Mouse (Mus musculus) cerebellum, adult 11 months (tissue): ENCODE data around the gene Sdk2.
A peak's percentile ranks its signal among the peaks of the same experiment; 100 is the strongest.

Experiments used
- DNase-seq: peaks from one replicate; pipeline ENCODE4 v3.0.0; 2022

The Sdk2 gene

GRCm38 (mm10) chr11:113927231-113927630, 139.6 kb downstream of the Sdk2 start:
- no peak for DNase-seq

GRCm38 (mm10) chr11:113923137-113923536, 143.7 kb downstream of the Sdk2 start:
- DNase-seq = no peak

GRCm38 (mm10) chr11:113903131-113903860, 163.6 kb downstream of the Sdk2 start:
- peak; percentile 33 for DNase-seq

DNA sequence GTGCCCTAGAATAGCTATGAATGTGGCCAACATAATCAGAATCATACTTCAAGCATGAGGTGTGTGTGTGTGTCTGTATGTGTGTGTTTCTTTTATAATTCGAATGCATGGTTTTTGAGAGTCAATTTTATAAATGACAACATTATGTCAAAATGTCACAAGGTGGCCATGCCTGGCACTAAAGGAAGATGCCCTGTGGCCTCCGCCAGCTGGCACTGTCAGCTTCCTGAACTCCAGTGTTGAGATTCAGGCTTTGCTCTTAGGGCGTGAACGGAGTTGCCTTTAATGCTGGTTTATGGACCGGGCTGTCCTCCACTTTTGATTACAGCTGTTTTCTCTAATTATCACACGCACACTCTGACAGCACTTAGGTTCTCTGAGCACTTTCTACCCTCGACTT, 164.9 kb downstream of the Sdk2 start:
- no peak for DNase-seq

DNA sequence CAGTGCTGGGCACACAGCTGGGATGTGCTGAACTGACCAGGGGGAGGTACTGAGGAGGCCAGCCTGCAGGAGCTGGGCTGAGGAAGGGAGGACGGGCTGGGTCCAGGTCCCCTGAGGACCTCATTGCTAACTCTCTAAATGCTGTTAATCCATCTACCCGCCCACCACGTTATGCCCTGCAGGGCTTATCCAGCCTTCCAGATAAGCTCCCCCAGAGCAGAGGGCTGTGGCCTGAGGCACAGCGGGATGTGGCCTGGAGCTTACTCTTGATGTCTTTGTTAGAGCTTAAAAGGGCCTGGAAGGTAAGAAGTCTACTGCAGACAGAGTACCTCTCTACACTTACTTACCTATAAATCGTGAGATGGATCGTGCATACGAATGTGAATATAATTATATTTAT, 168.2 kb downstream of the Sdk2 start:
- DNase-seq = no peak

GRCm38 (mm10) chr11:113896006-113896405, 170.8 kb downstream of the Sdk2 start:
- no peak for DNase-seq

DNA sequence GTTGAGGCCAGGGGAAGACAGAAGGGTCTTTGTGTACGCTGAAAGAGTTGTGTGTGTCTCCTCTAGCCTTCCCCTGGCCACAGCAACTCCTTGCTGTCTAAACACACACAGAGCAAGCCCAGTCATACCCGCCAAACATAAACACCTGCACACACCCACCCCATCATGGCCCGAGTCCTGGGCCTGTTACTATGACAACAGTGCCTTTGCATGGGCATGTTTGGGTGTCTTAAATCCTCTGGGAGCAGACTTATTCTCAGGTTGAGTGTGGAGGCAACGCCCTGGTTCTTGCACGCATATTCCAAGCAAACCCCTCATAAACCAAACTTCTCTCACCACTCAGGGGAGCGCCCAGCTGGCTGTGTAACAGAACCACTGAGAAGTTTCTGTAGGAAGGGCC, 173.9 kb downstream of the Sdk2 start:
- no peak for DNase-seq

- no peak for DNase-seq
Measured at GRCm38 (mm10) chr11:113892067-113892466, 174.8 kb downstream of the Sdk2 start.

DNA sequence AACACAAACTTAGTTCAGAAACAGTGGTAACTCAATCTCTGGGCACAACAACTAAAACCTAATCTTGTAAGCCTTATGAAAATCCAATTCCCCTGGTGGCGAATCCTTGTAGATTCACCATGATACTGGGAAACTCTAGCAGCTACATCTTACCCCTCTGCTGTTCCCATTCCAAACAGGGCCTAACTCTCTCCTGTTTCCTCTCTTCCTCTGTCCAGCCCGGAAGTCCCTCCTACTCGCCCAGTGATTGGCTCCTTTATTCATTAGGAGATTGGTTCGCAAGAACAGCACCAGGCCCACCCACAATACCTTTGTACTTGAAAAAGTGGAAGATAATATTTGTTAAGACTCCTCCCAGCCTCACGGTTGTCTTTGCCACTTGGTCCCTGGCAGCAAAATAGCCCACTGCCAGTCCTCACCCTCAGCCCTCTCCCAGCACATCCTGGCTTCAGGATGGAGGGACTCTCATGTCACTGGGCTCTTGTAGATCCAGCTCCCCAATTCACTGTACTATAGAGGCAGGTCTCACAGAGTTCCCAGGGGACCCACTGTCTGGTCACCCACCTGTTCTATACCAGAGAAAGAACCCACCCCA, 178.6 kb downstream of the Sdk2 start:
- no peak for DNase-seq

DNA sequence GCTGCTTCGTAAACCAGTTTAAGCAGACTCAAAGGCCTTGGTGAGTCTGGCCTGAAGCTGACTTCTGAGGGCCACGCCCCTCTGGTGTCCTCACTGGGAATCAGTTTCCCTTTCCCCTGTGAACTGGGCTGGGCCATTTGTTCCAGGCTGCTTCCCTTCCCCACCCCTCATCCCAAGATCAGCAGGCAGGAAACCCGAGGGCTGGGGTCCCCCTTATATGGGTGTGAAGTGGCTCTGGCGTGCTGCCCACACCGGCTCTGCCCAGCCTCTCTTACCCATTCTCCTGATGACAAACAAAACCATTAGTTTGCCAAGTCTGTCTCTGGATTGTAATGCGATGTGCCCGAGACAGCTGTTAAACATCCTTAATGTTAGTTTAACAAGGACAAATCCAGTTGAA, 180.5 kb downstream of the Sdk2 start:
- DNase-seq = no peak

DNA sequence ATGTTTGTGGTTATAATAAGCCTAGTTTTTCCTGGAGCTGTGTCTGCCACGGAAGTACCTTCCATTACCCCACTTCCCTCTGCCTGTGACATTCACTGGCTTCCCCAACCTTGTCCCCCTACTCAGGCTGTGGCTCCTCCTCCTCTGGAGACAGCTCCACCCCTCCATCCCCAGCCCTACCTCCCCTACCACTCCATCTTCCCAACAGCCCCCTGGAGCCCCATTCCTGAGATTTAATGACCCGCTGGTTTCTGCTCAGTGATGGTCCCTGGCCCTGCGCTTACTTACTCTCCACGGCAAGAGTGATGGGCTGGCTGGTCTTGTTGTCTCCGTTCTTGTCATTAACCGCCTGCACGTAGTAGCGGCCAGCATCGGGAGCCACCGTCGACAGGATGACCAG, 181.9 kb downstream of the Sdk2 start:
- no peak for DNase-seq

DNA sequence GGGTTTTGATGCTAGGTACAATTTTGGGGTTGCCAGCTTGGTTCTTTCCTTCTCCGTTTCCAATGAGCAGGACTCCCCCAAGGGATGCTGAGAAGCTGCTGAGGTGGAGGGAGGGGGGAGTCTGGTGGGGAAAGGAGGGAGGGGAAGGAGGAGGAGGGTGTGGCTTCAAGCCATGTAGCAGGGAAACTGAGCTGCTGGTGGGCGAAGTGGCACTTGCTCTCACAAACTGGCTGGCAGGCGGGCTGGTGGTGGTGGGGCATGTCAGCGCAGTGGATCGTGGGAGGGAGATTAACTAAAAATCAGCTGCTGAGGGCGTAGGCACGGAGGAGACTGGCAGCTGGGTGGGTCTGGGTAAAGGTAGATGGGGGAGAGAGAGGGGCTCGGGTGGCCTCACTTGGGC, 183.8 kb downstream of the Sdk2 start:
- no peak for DNase-seq

GRCm38 (mm10) chr11:113881864-113882263, 185.0 kb downstream of the Sdk2 start:
- DNase-seq = no peak

GRCm38 (mm10) chr11:113867066-113867465, 199.8 kb downstream of the Sdk2 start:
- DNase-seq = no peak

- peak; percentile 69 for DNase-seq
Measured at GRCm38 (mm10) chr11:113865627-113866026, 201.2 kb downstream of the Sdk2 start.

DNA sequence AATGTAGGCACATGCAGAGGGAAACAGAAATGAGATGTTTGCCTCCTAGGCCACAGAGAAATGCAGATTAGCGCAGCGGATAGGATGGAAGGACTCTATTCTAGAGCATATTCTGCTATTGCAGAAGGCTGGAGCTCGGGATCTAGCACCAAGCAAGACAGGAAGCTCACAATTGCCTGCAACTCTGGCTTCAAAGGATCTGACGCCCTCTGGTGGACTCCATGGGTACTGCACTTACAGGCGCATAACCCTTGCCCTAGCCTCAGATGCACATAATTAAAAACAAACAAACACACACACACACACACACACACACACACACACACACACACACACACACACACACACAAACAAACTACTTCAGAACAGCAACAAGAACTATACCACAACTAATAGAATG, 203.4 kb downstream of the Sdk2 start:
- no peak for DNase-seq

DNA sequence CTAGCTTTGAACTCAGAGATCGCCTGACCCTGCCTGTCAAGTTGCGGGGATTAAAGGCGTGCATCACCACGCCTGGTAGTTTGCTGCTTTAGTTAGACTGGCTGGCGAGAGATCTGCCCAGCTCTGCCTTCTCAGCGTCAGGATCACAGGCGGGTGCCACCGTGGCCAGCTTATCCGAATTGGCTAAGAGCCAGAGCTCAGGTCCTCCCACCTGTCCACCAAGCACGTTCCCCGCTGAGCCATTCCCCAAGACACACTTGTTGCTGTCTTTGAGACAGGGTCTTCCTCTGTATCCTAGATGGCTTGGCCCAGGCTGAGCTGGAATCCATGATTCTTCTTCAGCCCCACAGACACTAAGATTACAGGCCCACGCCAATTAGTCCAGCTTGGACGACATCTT, 211.2 kb downstream of the Sdk2 start:
- DNase-seq = no peak

GRCm38 (mm10) chr11:113851750-113852149, 215.1 kb downstream of the Sdk2 start:
- DNase-seq = no peak

GRCm38 (mm10) chr11:113849322-113849721, 217.5 kb downstream of the Sdk2 start:
- DNase-seq = no peak

DNA sequence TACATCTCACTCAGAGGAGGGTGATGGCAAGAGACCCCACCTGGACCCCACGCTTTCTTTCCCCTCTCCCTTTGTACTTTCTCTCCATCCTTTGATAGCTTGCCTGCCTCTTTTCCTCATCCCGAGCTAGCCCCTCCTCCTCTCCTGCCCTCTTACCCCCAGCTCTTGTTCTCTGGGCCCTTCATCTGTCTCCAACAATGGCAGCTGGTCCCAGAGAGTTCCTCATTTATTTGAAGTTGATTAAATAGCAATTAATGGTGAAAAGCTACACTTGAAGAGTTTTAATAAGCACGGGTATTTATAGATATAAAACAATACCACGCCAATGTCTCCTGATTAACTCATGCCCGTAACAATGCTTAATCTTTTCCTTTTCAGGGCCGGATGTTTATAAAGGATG, 222.9 kb downstream of the Sdk2 start:
- DNase-seq = no peak

- DNase-seq = no peak
Measured at GRCm38 (mm10) chr11:113842879-113843278, 224.0 kb downstream of the Sdk2 start.

DNA sequence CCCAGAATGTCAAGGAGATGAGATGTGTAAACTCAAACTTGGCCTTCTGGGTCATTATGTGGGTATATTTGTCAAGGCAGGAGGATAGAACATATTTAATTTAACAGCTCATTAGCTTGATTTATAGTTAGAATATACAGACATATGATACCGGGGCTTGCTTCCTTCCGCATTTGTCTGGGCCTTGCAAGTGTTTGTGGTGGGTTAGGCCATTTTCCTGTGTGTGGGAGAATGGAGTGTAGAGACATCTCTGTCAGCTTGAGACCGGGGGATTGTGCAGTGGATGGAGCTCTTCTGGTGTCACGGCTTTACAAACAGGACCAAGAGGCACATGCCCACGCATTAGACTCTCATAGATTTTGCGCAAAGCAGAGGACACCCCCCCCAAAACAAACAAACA, 235.2 kb downstream of the Sdk2 start:
- no peak for DNase-seq

DNA sequence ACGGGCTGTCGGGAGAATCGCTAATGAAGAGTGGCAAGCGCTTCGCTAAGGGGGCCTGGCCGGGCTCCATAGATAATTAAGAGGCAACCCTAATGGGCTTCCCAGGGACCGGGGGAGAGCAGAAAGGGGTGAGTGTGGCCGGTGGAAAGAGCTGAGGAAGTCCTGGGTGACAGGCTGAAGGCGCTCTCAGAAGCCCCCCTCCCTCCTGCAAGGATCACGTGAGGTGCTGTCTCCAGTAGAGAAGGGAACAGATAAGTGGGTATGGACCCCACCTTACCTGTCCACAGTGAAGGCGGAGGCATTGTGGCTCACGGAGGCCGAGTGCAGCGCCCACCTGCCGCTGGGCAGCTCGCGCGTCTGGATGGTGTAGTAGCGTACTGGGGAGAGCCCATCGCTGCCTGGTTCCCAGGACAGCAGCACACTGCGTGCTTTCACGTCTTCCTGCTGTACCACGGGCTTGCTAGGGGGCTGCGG, 238.7 kb downstream of the Sdk2 start:
- no peak for DNase-seq

DNA sequence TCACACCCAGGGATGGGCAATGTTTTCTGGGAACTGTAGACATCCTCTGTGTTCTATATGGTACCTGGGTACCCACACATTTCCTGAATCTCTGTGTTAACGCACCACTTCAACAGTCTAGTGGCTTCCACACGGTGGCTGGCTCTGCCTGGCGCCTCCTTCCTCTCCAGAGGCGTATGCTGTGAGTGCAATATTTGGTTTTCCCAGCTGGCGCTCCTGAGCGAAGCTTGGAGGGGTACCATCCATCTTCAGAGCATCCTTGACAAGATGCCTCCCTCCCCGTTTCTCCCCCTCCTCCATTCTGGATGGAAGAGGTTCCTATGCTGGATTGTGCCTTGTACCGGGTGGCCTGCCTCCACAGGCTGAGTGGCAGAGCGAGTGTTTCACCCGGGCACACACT, 246.8 kb downstream of the Sdk2 start:
- no peak for DNase-seq

- DNase-seq = no peak
Measured at GRCm38 (mm10) chr11:113819001-113819400, 247.8 kb downstream of the Sdk2 start.
